Mouse (Mus musculus) heart, embryonic 11.5 days (tissue): Measurements from ENCODE around the gene Tmem205. TPM values are rescaled to one million over a fixed set of nuclear protein-coding genes. Genes with fewer than 3 reads are reported as not detected.

Experiments used
- ATAC-seq: fragments of 200-750 bp; cut with Nextera tagmentation; replicated peaks from 2 replicates; pipeline ENCODE4 v1.8.0; 2017; ENCODE audit warnings: moderate library complexity; ENCODE audit not compliant: insufficient number of reproducible peaks, low FRiP score, low TSS enrichment
- H3K27ac ChIP-seq: fragments of 300-500 bp; sonication (generic); 2 replicates; pipeline ENCODE4 v1.5.1; 2014; ENCODE audit warnings: mild to moderate bottlenecking, low read depth, low read length
- H3K27me3 ChIP-seq: fragments of 300-500 bp; sonication (generic); 2 replicates; pipeline ENCODE4 v1.6.1; 2014; ENCODE audit warnings: mild to moderate bottlenecking, low read length, mixed read lengths; ENCODE audit not compliant: control insufficient read depth, insufficient read depth
- H3K36me3 ChIP-seq: fragments of 300-500 bp; sonication (generic); 2 replicates; pipeline ENCODE4 v1.6.1; 2014; ENCODE audit warnings: mild to moderate bottlenecking, low read length, moderate library complexity, mixed read lengths; ENCODE audit not compliant: control insufficient read depth, insufficient read depth
- H3K4me1 ChIP-seq: fragments of 300-500 bp; sonication (generic); 2 replicates; pipeline ENCODE4 v1.6.1; 2014; ENCODE audit warnings: low read length; ENCODE audit not compliant: control insufficient read depth, insufficient read depth
- H3K4me2 ChIP-seq: fragments of 300-500 bp; sonication (generic); 2 replicates; pipeline ENCODE4 v1.6.1; 2014; ENCODE audit warnings: mild to moderate bottlenecking, moderate library complexity
- H3K4me3 ChIP-seq: fragments of 300-500 bp; sonication (generic); 2 replicates; pipeline ENCODE4 v1.5.1; 2014; ENCODE audit warnings: low read depth, low read length
- H3K9ac ChIP-seq: fragments of 300-500 bp; sonication (generic); 2 replicates; pipeline ENCODE4 v1.6.1; 2014; ENCODE audit warnings: mild to moderate bottlenecking, low read depth, low read length, moderate library complexity
- H3K9me3 ChIP-seq: fragments of 300-500 bp; sonication (generic); replicated peaks from 2 replicates; pipeline ENCODE4 v1.6.1; 2016; ENCODE audit warnings: low read length; ENCODE audit not compliant: control insufficient read depth
- WGBS: fragments of 180-500 bp; shearing (Covaris S2); extraction: QIAGEN DNeasy Blood & Tissue Kit; methylation state at CpG from one replicate; pipeline ENCODE4 v1.1.7; 2014; ENCODE audit not compliant: insufficient replicate concordance; 5-methylcytosine and 5-hydroxymethylcytosine counted together
- polyA plus RNA-seq: library from polyadenylated mRNA; unstranded; fragments of >200 nt; fragmentation: Nextera tagmentation; extraction: Ambion mirVana; gene quantifications from 2 replicates; pipeline ENCODE4 v1.2.1, GENCODE M21; 2014

The Tmem205 gene
- polyA plus RNA-seq, 1 experiment from 2014 or later, result 39.0 TPM

DNA sequence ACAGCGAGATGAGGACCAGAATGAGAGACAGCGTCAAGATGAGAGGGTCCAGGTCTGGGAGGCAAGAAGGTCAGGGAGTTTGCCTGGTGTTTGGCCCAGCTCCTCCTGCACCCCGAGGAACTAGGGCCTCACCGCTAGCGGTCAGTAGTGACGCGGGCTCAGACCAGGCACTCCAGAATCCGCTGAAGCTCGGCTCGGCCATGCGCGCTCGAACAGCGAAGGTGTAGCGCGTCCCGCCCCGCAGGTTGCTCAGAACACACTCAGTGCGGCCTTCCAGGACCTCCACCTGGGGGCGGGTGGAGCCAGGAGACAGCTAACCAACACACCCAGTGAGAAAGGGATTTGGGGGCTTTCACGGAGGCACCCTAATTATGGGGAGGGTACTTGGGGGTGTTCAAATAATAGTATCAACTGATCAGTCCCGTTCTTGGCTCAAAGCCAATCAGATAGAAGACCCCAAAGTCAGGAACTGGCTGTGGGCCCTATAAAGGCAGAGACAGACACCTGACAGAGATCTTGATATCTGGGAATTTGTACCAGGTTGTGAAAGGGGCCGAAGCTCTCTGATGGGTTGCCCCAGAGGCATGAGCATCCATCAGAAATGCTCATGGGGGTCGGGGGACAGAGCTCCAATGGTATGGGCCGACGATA, 33.3 kb upstream of the Tmem205 start:
- Histone ChIP-seq H3K4me2 (peak overlapping the region; percentile 94), H3K4me1 (peaks cover 24% of the 10 kb centered on the region), H3K27ac (no peak overlapping the region; the same call in 1 of the 2 replicates), H3K36me3 (no peaks in the 10 kb centered on the region; the same call in 1 of the 2 replicates), H3K4me3 (peak overlapping the region; percentile 57), H3K9me3 (no peaks in the 10 kb centered on the region), H3K9ac (peak overlapping the region; percentile 71), H3K27me3 (peaks cover 21% of the 10 kb centered on the region)
- 14% methylated on average over 26 of the region's 26 CpGs for WGBS
- ATAC-seq, result no peak

DNA sequence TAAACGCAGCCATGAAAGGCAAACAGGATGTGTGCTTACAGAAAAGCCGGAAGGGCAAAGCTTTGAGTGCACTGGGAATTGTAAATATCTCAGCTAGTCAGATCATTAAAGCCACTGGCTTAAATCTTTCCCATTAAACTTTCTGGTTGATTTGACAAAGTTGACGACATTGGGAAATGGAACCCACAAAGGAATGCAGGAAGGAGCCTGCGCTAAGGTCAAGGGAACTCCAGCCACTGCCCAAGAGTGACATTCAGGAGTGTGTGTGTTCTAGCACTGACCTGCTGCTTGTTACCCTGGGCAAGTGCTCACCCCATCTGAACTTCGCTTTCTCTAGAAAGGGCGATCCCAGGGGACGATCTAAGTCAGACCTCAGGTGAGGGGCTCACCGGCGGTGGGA, 32.8 kb upstream of the Tmem205 start:
- Histone ChIP-seq H3K4me3 (peak overlapping the region; percentile 57), H3K4me1 (peaks cover 24% of the 10 kb centered on the region), H3K27ac (no peak overlapping the region; the same call in 1 of the 2 replicates), H3K9ac (no peak overlapping the region), H3K27me3 (peaks cover 21% of the 10 kb centered on the region), H3K9me3 (no peaks in the 10 kb centered on the region), H3K4me2 (peak overlapping the region; percentile 94), H3K36me3 (no peaks in the 10 kb centered on the region; the same call in 1 of the 2 replicates)
- WGBS, result 42% methylated on average over 9 of the region's 9 CpGs
- no peak for ATAC-seq

DNA sequence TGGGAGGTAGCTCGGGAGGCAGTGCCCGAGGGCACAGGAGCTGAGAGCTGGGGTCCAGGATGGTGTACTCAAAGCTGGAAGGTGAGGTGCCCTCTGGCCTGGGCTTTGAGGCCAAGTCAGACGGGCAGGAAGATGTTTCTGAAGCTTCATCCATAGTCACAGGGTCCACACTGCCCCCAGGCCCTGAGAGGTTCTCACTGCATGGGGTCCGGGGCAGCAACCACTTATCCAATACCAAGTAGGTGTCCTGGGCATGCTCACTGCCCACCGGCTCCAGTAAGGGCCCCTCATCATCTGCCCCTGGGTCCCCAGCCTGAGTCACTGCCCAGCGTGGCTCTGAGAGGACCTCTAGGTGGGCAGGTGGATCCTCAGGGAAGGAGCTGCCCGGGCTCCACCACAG, 31.9 kb upstream of the Tmem205 start:
- H3K27me3 ChIP-seq, result peaks cover 21% of the 10 kb centered on the region
- 90% methylated on average over 7 of the region's 7 CpGs for WGBS

DNA sequence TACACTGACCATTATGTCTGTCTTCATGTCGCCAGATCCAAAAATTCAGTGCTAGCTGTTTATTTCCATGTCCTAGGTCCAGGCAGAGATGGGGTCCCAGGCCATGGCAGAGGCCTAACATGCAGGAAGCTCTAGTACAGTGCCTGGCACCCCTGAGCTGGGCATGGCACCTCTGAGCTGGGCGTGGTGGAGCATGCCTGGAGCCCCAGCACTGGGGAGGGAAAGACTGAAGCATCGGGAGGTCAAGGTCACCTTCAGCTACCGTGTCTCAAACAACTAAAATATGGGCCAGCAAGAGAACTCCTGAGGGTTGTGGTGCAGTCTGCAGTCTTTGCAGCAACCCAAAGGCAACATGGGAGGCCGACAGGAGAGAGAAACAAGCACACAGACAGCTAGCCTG, 31.0 kb upstream of the Tmem205 start:
- Histone ChIP-seq H3K27ac (no peak overlapping the region), H3K4me2 (no peak overlapping the region), H3K27me3 (peaks cover 21% of the 10 kb centered on the region), H3K9ac (peak overlapping the region; percentile 10; the same call in 1 of the 2 replicates), H3K4me1 (peaks cover 19% of the 10 kb centered on the region), H3K4me3 (no peak overlapping the region), H3K36me3 (no peaks in the 10 kb centered on the region; the same call in 1 of the 2 replicates), H3K9me3 (no peaks in the 10 kb centered on the region)
- WGBS, result 79% methylated on average over 5 of the region's 5 CpGs
- ATAC-seq, result no peak

More for the DNA sequence above, 31.9 kb upstream of the Tmem205 start:
- Histone ChIP-seq H3K4me3 (no peak overlapping the region), H3K4me1 (peaks cover 24% of the 10 kb centered on the region), H3K36me3 (no peaks in the 10 kb centered on the region; the same call in 1 of the 2 replicates), H3K9me3 (no peaks in the 10 kb centered on the region), H3K9ac (no peak overlapping the region), H3K4me2 (no peak overlapping the region), H3K27ac (no peak overlapping the region)
- no peak for ATAC-seq

DNA sequence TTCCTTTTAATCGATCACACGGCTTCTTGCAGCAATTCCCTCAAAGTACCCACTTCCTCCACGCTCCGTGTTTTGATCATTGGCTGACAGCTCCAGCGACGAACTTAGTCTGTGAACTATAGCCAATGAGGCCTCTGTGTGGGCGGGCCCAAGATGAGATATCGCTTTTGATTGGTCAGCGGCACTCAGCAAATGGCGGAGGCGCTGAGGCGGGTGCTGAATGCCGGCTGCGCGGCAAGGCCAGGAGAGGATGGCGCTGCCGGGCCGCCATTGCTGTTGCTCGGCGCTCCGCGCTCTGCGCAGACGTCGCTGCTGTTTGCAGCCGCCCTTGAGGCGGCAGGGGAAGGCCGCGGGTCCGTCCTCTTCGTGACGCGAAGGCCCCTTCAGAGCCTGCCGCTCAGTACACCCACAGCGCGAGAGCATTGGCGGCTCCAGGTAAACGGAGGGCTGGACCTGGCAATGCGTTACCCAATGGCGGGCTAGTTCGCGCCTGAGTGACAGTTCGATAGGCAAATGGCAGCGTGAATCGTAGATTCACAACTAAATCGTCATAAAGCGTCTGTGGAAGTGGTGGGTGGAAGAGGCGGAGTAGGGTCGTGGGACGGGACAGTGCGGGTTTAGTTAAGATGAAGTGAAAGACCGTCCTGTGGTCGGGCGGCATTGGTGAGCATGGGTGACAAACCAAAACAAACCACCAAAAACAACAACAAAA, 28.4 kb upstream of the Tmem205 start, which contains the start of gene Swsap1:
TSS of gene Swsap1 (plus strand) at position 186 of the 712 bp plus-strand sequence.
- H3K4me3 ChIP-seq, result peak within 1 kb of the TSS; percentile 69
- under 1% methylated on average over 54 of the region's 54 CpGs for WGBS
- H3K4me1 ChIP-seq, result peaks cover 1% of the 10 kb centered on the region; the same call in 1 of the 2 replicates
- H3K9me3 ChIP-seq, result no peaks in the 10 kb centered on the region
- H3K27me3 ChIP-seq, result peaks cover 11% of the 10 kb centered on the region
- peak; percentile 94 for ATAC-seq
- H3K9ac ChIP-seq, result peak within 1 kb of the TSS; percentile 87
- H3K27ac ChIP-seq, result peak within 1 kb of the TSS; percentile 89
- peak within 1 kb of the TSS; percentile 65 for H3K4me2 ChIP-seq
- H3K36me3 ChIP-seq, result no peaks in the 10 kb centered on the region; the same call in 1 of the 2 replicates

DNA sequence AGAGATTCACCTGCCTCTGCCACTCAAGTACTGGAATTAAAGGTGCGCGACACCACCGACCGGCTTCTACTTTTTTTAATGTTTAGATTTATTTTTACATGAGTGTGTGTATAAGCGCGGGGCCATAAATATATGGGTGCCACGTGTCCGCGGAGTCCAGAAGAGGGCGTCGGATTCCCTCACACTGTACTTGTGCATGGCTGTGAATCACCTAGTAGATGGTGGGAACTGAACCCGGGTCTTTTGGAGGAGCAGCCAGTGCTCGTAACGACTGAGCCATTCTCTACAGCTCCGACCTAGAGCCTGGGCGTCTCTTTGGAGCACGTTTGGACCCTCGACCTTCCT, 27.8 kb upstream of the Tmem205 start:
- H3K36me3 ChIP-seq, result no peaks in the 10 kb centered on the region; the same call in 1 of the 2 replicates
- WGBS, result 1% methylated on average over 18 of the region's 18 CpGs
- peak; percentile 55; the same call in 1 of the 2 replicates for ATAC-seq
- H3K27me3 ChIP-seq, result peaks cover 8% of the 10 kb centered on the region; the same call in 1 of the 2 replicates
- H3K4me1 ChIP-seq, result no peaks in the 10 kb centered on the region
- H3K4me2 ChIP-seq, result peak overlapping the region; percentile 65
- no peaks in the 10 kb centered on the region for H3K9me3 ChIP-seq
- peak overlapping the region; percentile 16; the same call in 1 of the 2 replicates for H3K27ac ChIP-seq
- peak overlapping the region; percentile 69 for H3K4me3 ChIP-seq
- peak overlapping the region; percentile 87 for H3K9ac ChIP-seq

DNA sequence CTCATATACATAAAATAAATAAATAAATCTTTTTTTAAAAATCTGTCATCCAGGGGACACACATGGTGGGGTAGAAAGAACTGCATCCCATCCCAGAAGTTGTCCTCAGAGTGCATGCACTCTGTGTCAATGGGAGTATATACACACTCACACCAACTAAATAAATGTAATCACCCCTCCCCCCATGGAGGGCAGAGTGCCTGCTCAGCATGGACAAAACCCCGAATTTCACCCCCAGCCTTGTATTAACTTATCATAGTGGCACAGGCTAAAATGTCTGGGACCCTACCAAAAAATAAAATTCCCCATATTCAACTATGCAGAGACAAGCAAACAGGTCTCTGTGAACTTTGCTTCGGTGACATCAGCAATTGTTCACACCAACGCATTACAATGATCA, 27.3 kb upstream of the Tmem205 start:
- no peak for ATAC-seq
- WGBS, result 82% methylated on average over 3 of the region's 3 CpGs

DNA sequence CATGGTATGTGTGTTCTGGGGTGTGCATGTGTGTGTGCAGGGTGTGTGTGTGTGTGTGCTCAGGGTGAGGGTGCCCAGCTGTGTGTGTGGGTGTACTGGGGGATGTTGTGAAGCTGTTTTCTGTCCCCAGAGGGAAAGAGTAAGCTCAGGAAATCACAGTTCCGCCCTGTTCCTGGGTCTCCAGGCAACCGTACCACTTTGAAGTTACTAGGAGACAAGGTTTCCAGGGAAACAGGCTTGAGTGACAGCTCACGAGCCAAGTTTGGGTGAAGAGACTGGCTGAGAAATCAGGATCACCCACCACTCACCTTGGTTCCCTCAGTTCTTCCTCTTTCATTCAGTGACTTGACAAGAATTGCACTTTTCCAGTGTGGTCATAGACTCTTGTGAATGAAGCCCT, 26.2 kb upstream of the Tmem205 start:
- H3K4me2 ChIP-seq, result no peak overlapping the region
- H3K9ac ChIP-seq, result no peak overlapping the region
- no peaks in the 10 kb centered on the region for H3K4me1 ChIP-seq
- peaks cover 7% of the 10 kb centered on the region for H3K27me3 ChIP-seq
- WGBS, result 15% methylated on average over 3 of the region's 3 CpGs
- H3K36me3 ChIP-seq, result no peaks in the 10 kb centered on the region; the same call in 1 of the 2 replicates
- no peak overlapping the region for H3K4me3 ChIP-seq
- no peak overlapping the region for H3K27ac ChIP-seq
- no peak for ATAC-seq
- H3K9me3 ChIP-seq, result no peaks in the 10 kb centered on the region

More for the DNA sequence above, 27.3 kb upstream of the Tmem205 start:
- Histone ChIP-seq H3K27ac (no peak overlapping the region), H3K9ac (no peak overlapping the region), H3K4me3 (no peak overlapping the region), H3K27me3 (peaks cover 5% of the 10 kb centered on the region; the same call in 1 of the 2 replicates), H3K4me2 (peak overlapping the region; percentile 65), H3K4me1 (no peaks in the 10 kb centered on the region), H3K36me3 (no peaks in the 10 kb centered on the region; the same call in 1 of the 2 replicates), H3K9me3 (no peaks in the 10 kb centered on the region)
